Mouse (Mus musculus) kidney, adult 11 months (tissue): ENCODE measurements at regions not wholly inside any gene's neighbourhood (a gene's known extent, or its start where the extent isn't known, plus 50 kb on each side); places are given as distances from the start of the nearest gene placed in this dataset.
"Not testable (repeated sequence)": the region's sequence is repeated elsewhere in the genome, so short reads cannot be mapped to it uniquely, and the experiment has no call there.

Experiments
- DNase-seq: peaks from one replicate; pipeline ENCODE4 v3.0.0; 2022

DNA sequence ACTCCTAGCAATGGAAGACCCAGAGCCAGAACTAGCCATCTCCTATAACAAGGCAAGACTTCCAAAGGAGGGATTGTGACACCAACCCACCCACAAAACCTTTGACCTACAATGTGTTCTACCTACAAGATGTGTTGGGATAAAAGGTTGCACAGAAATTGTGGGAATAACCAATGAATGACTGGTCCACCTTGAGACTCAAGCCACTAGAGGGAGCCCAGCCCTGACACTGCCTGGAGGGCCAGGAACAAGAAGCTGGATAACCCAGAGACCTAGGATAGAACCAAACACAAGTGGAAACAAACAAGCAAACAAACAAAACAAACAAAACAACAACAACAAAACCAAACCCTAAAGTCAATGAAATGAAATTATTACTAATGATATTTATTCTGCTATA lies 288.8 kb downstream of the Dchs2 start:
- DNase-seq: no peak

DNA sequence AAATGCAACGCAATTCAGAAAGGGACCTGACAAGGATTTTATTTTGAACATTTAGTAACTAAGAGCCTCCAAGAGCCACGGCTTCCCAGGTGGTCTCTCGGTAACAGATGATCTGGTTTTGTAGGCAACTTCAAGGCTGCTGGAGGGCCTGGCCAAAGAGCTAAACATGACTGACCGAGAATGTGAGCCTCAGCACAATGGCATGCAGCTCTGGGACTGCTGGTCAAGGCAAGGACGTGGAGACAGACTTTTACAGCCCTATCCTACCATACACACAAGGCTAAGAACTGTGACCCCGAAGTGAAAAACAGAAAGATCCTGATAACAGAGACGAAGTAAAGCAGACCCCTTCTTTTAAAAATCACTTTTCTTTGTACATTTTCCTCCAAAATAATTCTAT lies 296.5 kb downstream of the Dchs2 start:
- no peak for DNase-seq

DNA sequence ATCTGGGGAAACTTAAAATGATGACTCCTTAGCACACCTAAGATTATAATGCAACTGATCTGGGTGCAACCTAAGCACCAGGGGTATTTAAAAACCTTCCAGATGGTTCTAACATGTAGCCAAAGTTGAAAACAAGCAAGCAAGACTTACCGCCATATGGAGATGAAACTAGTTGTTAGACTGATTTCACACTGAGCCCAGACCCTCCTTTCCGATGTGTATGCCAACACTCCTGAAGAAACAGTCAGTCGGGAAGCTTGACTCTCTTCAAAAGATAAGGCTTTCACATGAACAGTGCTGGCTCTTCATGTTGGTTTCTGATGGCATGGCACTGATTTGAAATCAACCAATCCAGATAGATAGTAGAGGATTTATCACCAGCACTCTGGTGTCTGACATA lies 301.6 kb downstream of the Dchs2 start:
- no peak for DNase-seq

DNA sequence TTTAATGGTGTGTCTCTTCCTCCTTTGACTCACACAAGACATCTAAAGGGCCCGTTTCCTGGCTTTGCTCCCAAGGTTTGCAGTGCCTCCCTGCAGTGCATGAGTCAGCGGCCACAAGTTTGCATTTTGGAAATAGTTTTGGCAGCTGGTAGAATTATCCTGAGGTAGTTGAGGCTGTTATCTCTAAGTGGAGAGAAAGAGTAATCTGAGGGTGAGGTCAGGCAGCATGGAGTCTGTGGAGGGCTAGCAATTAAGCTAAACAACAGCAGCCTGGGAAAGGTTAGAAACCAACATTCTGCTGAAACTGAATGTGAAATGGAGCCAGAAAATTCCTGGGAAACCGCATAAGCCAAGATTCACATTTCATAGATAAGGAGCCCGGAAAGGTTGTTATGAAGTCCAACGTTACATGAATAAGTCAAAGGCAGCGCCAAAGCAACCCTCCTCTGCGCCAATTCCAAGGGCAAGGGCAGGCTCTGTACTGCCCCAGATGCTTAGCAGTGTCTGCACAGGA lies 318.5 kb downstream of the Dchs2 start:
- no peak for DNase-seq

DNA sequence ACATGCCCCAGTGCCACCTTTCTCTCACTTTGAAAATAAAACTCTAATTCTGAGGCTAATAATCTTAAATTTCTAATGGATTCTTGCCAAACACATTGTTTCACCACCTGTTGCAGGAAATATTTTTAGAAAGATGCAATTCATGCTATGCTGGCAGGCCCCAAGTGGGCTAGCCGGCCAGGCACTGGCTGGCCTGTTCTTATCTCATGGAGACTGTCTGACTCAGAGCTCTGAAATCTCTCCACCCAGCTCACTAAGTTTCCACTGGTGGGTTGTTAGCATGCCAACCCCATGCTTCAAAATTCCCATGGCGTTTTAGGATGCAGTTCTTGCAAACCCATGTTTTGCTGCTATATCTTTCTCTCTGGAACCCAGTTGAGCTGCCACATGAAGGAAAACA lies 315.5 kb upstream of the Sfrp2 start:
- no peak for DNase-seq

DNA sequence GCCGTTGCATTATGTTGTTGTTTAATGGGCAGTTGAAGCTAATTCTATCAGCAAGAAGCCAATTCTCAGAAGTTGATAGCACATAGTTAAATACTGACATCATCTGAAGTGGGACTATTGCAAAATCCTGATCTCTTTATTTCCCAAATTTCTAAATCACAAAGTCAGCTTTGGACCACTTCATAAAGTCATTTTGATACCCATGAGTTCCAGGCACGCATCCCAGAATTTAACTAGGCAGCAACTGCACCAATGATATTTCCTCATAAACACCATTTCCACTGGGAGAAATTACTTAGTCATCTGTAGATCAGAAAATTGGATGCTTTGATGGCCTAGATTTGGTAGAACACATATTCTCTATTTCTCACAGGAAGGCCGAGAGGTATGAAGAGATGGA lies 314.8 kb upstream of the Sfrp2 start:
- no peak for DNase-seq

DNA sequence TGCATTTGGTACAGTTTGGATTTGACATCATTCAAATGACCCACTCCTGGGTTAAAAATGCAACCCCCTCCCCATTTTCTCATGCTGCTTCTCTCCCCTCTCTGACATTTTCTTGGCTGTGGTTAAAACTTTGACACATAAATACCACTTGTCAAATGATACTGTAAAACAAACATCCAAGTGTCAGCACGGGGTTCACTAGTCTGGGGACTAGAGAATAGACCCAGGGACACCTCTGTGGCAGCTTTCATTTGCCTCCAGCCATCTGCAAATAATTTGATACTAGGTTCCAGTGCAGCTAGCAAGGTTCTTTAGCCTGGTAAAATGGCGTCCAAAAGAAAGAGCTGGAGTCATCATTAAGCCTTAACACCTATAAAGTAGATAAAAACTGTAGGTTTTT lies 312.7 kb upstream of the Sfrp2 start:
- no peak for DNase-seq

DNA sequence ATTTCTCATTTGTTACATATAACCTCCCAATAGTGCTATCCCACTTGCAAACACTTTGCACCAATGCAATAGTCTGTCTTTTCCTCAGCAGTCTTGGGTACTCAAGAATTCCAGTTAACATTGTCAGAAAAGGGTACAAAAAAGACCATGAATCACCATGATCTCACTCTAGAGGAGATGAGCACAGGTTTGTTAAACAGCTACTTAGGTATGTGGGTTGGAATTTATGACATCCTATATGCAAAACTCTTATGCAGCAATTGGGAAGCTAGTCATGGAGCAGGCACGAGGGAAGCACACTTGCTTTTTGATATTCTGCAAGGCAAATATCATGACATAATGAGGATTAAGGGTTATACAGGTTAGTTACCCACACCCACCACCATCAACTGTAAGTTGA lies 307.7 kb upstream of the Sfrp2 start:
- DNase-seq: no peak

DNA sequence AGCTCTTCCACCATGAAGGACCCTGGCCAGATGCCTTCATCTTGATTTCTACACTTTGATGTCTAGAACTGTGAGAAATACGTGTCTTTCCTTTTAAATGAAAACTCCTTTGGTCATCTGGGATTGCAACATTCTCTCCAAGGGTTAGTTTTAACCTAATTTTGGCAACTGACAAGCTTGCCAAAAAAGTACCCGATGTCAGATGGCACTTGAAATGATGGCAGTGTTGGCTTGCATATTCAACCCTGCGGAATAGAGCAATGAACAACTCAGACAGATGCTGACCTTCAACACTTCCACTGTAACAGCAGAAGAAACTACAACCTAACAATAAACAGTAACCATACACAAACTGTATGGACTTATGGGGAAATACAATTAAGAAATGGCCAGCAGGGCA lies 286.9 kb upstream of the Sfrp2 start:
- no peak for DNase-seq

DNA sequence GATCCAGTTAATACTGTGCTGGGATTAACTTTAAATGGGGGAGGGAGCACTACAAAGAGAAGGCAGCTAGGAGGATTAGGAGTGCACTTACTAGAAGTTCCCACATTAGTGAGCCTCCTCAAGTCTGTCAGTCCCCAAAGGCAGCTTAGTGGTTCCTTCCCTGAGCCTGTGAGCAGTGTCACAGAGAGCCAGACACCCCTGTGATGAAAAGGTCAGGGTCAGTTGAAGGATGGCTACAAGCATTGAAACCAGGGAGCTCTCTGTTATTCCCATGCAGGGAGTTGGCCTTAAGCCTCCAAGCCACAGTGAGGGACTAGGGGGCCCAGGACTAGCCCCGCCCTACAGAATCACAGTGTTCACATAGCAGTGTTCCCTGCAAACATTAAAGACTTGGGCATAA lies 285.9 kb upstream of the Sfrp2 start:
- no peak for DNase-seq

DNA sequence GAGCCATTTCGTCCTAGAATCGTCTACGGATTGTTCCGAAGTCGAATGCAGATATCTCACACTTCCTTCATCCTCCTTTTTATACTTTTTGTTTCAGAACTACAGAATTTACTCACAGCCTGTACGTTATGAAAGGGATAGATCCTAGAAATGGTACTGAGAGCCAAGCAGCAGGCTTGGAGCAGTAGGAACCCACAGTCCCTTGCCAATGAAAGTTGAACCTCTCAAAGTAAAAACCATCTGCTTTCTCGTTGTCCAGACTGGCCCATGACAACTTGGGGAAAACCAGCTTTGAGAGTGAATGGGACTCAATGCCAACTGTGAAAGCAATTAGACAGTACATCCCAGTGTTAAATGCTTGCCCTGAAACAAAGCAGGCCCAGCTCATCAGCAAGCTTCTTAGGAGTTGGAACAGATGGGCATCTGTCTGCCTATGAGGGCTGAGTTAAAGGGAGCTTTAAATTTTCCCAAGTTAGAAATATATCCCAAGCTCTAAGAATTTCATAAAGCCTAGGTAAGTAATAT lies 279.9 kb upstream of the Sfrp2 start:
- no peak for DNase-seq

DNA sequence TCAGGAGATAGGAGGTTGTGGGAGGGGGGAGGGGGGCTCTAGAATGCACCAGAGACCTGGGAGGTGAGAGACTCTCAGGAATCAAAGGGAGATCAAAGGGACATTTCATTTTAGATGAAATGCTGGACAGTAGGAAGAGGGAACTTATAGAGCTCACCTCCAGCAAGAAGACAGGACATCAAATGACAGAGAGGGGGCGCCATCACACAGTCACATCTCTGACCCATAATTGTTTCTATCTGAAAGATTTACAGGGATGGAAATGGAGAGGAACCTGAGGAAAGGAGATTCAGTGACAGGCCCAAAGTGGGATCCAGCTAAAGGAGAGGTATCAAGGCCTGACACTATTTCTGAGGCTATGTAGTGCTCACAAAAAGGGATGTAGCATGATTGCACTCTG lies 270.5 kb upstream of the Sfrp2 start:
- DNase-seq: no peak

DNA sequence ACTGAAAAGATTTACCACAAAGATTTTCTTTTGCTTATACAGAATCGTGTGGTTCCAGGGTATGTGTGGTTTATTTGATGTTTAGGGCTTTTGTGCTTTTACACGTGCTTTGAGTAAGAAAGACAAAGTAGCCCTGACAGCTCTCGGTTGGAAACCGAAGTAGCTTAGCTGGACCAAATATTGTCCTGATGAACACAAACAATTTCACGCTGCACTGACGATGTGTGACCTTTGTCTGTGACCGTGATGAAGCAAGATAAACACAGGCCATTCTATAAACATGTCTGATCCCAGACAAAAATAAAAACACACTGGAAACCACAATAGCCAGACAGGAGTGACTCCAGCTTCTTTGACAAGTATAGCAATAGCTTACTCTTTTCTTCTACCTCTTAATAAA lies 262.2 kb upstream of the Sfrp2 start:
- no peak for DNase-seq

DNA sequence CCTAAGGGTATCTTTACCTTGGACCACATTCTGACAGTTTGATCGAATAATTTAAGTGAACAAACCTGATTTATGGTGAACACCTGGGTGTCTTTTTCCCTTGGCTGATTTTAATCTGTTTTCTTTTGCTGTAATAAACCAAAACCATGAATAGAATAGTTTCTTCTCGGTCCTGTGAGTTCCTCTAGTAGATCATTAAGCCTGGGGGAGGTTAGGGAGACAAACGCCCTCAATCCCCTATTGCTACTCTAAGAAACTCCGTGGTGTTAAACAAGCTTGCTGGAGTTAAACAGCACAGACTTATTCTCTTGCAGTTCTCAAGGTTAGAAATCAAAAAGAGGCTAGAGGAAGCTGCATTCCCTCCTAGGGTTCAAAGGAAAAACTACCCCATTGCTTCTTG lies 249.5 kb upstream of the Sfrp2 start:
- no peak for DNase-seq

DNA sequence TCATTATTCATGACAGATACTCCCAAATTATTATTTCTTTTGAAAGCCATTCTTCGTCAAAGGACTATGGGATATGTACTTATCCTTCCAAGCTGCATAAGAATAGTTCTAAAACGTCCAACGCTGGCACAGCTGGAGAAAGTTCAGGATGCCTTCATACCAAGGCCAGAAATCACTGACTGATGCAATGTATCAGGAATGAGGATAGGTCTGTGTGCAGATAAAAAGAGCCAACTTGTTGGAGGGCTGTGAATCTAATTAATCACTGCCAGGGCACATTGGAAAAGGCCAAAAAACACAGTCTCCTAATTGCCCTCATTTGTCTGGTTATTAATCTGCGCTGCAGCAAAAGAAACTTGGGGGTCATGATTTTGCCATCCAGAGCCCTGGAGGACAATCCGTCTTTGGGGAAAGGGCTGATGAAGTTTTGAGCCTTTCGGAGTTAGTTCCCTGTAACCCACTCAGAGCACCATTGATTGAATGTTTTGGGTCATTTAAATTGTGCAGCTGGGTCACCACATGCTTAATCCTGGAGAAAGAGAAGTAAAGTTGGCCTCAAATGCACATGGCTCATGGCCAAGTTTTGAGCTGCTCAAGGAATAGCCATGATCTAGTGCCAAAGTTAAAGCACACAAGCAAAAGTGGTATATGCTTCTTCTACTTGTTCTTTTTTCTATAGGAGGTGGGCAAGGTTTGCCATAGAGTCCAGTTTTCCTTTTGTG lies 248.0 kb upstream of the Sfrp2 start:
- DNase-seq: no peak

DNA sequence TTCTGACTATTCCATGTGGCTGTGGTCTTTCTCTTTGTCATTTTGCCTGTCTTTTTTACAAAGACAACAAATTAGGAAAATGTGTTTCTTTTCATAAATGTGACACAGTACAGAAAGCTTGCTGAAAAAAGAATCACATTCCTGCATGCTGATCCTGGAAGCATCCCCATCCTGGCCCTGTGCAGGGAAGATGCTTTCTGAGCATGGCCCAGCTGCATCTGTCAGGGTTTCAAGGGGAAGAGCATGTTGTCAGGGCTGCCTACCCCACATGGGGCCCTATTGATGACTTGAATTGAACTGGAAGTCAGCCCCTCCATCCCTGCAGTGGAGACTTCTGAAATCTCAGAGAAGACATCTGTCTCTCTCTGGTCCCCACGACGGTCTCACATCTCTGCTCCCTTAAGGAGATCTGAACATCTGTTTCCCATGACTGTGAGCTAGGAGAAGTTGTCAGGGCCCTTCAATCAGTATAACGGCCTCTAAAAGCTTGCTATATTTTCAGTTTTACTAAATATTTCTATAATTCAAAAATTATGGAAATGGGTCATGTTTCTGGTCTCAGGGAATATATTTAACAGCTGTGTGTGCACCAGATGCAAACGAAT lies 235.8 kb upstream of the Sfrp2 start:
- DNase-seq: no peak

DNA sequence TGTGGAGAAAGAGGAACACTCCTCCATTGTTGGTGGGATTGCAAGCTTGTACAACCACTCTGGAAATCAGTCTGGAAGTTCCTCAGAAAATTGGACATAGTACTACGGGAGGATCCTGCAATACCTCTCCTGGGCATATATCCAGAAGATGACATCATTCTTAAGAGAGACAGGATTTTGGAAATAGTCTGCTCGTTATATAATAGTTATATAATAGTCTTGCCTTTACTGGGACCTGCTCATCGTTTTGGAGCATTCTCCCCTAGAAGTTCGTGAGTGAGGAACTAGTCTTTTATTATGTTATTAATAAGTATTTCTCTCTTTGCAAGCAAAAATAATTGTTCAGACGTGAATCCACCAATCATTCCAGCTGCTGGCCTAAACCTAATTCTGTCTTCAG lies 229.5 kb upstream of the Sfrp2 start:
- DNase-seq: not testable (repeated sequence)

DNA sequence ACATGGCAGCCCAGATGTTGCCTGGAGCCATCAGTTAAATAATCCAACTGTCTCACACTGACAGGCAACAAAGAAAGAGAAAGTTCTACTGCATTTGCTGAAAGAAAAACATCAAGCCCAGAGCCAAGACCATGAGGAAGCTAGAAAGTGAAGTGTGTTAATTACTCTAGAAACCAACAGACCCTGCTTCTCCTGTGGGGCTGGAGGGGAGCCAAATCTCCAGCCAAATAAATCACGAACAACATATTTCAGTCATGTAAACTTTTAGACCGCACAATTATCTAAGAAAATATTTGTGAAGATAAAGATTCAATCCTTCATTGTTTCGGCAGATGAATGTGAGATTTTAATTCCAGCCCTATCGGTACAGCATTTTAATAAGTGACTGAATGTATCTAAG lies 228.9 kb upstream of the Sfrp2 start:
- no peak for DNase-seq

DNA sequence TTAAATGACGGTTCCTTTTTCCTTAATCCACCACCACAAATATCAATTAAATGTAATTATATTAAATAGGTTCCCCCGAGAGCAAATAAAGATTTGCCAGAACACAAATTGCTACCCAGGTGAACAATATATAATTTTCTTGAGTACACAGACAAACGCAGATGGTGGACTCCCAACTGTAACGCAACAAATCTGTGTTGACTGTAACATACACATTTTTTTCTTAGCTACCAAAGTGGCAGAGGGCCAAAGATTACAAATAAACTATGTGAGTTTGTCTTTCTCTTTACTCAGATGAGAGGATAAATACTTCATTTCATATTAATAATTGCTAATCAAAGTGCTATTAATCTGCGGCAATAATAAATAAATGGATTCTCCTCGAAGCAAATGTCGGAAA lies 228.4 kb upstream of the Sfrp2 start:
- no peak for DNase-seq

DNA sequence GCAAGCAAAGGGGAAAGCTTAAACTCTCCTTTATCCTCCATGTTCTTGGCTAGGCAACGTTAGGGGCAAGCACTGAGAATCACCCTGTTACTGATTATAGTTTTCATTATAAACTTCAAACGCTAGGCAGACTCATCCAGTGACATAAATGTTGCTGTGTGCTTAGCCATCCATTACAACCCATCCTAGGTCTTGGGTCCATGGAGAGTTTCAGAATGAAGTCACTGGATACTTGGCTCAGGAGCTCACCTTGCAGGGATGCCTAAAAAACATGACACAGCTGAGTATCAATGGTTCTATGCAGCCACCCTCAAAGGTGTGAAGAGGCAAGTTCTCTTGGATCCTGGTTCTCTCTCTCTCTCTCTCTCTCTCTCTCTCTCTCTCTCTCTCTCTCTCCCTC lies 227.2 kb upstream of the Sfrp2 start:
- no peak for DNase-seq

DNA sequence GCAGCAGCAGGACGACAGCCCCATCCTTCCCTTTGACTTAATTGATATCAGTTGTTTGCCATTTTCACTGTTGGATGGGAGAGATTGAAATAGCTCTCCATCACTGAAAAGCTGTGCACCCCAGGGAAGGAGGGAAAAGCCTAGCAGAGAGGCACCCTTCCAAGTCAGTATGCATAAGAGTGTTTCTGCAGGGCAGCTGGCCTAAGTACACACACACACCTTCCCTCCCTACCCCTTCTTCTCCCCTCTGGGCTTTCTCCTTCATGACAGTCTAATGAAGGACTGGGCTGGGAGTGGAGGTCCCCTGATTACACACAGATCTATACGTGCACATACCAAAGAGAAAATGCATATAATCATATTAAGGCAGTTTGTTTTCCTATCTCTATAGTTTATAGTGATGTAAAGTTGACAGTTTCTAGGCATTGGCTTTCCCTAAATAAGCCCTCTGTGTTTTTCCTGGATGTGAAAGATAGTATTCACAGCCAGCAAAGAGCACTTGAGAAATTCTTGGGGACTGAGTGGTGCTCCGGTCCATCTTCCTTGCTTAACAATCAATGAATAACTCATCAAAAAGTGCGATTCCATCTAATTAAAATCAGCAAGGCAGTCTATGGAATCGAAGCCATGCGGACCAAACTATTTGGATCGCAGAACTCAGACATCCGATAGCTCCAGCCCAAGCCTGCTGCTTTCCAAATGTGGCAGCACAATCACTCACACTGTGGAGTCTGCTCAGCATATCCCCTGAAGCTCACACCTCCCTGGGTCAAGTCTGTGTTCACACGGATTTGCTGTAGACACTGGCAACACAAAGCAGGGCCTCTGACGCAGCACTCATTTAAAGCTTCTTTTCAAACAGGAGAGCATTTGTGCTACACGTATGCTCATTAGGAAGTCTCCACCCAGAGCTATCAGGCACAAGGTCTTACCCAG lies 224.9 kb upstream of the Sfrp2 start:
- DNase-seq: no peak

DNA sequence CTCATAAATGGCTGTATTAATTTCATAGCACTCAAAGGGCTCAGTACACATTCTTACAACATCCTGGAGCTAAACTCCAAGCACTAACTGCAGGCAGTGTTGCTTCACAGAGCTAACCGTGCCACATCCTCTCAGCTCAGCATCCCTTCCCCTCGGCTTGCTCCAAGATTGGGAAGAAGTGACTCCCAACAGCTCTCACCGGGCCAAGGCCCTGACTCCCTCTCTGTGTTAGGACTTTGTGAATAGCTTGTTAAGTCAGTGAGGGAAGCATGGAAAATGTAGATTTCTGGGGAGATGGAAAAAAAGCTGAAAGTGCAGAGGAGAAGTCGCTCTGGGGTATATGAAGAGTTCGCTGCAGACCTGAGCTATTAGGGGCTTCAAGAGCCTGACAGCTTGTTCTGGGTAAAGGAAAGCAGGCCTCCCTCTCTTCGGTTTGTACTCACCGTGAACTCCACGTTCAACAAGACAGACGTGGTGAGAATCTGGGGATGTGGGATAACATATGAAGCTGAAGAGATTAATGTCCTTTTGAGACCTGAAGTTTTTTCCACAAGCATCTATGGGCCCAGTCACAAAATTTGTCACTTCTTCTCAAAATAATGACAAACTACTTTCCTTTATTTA lies 213.5 kb upstream of the Sfrp2 start:
- DNase-seq: no peak

DNA sequence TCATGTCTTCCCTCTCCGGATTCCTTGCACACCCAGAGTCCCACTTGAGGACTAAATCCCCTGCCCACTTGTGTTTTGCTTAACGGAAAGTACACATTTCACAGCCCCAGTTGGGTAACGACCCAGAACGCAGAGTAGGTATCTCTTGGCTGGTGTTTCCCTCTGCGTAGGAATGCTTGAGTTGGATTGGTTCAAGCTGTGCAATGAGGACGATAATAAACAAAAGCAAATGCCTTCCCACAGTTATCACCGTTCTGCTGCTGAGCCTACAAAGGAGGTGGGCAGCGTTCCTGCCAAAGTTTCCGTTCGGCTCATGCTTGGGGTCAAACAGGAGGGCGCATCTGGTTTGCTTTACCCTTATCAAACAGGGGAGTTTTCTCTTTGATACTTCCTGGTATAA lies 212.3 kb upstream of the Sfrp2 start:
- DNase-seq: no peak
